Mouse (Mus musculus) megakaryocyte, embryonic 14.5 days (primary cell): ENCODE data around the gene Exoc4. TPM values are rescaled to one million over a fixed set of nuclear protein-coding genes. Genes with fewer than 3 reads are reported as not detected.

Experiments used
- H3K27me3 ChIP-seq: replicated peaks from 2 replicates; pipeline ENCODE3; 2012; ENCODE audit warnings: inconsistent platforms
- H3K36me3 ChIP-seq: replicated peaks from 2 replicates; pipeline ENCODE3; 2012; ENCODE audit warnings: low read length, inconsistent platforms, mixed read lengths
- H3K4me1 ChIP-seq: 2 replicates; pipeline ENCODE4 v1.6.1; 2012; ENCODE audit warnings: inconsistent platforms
- H3K4me3 ChIP-seq: replicated peaks from 2 replicates; pipeline ENCODE3; 2012; ENCODE audit warnings: moderate library complexity, mild to moderate bottlenecking, inconsistent platforms
- H3K9me3 ChIP-seq: 2 replicates; pipeline ENCODE4 v1.6.1; 2012; ENCODE audit warnings: inconsistent platforms
- FLI1 ChIP-seq: IDR thresholded peaks from 2 replicates; pipeline ENCODE4 v1.6.1; 2012; ENCODE audit warnings: low read length, inconsistent platforms, mixed read lengths
- GATA1 ChIP-seq: IDR thresholded peaks from 3 replicates; pipeline ENCODE4 v1.6.1; 2012; ENCODE audit warnings: mixed read lengths, low read length, inconsistent platforms, borderline replicate concordance
- polyA plus RNA-seq: library from polyadenylated mRNA; stranded (reverse); fragments of >175 nt; gene quantifications from 2 replicates; pipeline ENCODE4 v1.2.3, GENCODE M21; 2012; ENCODE audit warnings: low replicate concordance; ENCODE audit not compliant: insufficient read depth

Gene Exoc4
- polyA plus RNA-seq, 1 experiment, result 8.4 TPM

- Histone ChIP-seq H3K27me3 (no peaks in the 10 kb centered on the region), H3K4me1 (peaks cover 10% of the 10 kb centered on the region), H3K9me3 (no peaks in the 10 kb centered on the region), H3K36me3 (peaks cover 46% of the 10 kb centered on the region), H3K4me3 (no peak overlapping the region)
- no peak for TF ChIP-seq FLI1
- TF ChIP-seq GATA1, result no peak
These were observed 676.0 kb downstream of the Exoc4 start for GRCm38 (mm10) chr6:33924888-33925287.

GRCm38 (mm10) chr6:33929342-33930086 is 680.6 kb downstream of the Exoc4 start:
- Histone ChIP-seq H3K4me3 (peak overlapping the region; percentile 28), H3K36me3 (peaks cover 10% of the 10 kb centered on the region), H3K9me3 (no peaks in the 10 kb centered on the region), H3K4me1 (peaks cover 11% of the 10 kb centered on the region), H3K27me3 (no peaks in the 10 kb centered on the region)
- no peak for TF ChIP-seq FLI1
- TF ChIP-seq GATA1, result no peak

DNA sequence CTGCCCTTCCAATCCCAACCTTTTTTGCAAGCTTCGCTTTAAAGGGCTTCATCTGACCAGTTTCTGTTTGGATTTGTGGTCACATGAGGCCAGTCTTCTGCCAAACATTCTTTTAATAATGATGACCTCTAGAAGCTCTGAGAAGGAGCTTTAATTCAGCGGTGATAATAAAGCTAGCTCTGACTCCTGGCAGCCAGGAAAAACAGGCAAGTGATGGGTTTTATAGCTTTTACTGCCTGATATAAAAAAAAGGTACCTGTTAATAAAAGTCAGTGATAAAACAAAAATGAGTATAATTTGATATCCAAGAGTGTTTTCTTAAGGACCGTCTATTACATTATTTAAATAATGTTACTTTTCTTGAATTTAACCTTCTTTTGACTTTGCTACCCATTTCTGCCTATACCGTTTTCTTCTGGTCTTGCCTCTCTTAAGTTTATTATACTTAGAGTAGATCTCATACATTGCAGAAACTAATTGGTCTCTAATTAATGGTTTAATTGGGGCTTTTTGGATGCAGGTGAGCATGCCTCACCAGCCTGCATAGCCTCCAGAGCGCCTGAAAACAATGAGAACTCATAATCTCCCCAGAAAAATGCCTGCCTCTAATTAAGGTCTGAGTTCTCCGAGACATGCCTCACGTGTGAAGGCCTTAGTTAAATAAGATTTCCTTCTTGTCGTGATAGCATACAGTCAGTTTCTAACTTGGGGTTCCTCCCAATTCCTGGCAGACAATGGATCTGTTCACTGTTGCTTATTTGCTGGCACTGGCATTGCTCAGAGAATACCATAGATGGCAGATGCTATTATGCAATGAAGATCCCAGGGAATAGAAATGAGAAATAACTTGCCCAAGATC is 681.4 kb downstream of the Exoc4 start:
- TF ChIP-seq FLI1 (no peak), GATA1 (no peak)
- Histone ChIP-seq H3K27me3 (no peaks in the 10 kb centered on the region), H3K4me1 (peaks cover 11% of the 10 kb centered on the region), H3K4me3 (peak overlapping the region; percentile 28), H3K36me3 (peaks cover 5% of the 10 kb centered on the region), H3K9me3 (no peaks in the 10 kb centered on the region)

- peaks cover 4% of the 10 kb centered on the region for H3K4me1 ChIP-seq
- H3K4me3 ChIP-seq, result no peak overlapping the region
- H3K27me3 ChIP-seq, result no peaks in the 10 kb centered on the region
- H3K36me3 ChIP-seq, result peaks cover 6% of the 10 kb centered on the region
- H3K9me3 ChIP-seq, result no peaks in the 10 kb centered on the region
- TF ChIP-seq FLI1, result no peak
- TF ChIP-seq GATA1, result no peak
These were observed 689.0 kb downstream of the Exoc4 start for GRCm38 (mm10) chr6:33937906-33938305.

DNA sequence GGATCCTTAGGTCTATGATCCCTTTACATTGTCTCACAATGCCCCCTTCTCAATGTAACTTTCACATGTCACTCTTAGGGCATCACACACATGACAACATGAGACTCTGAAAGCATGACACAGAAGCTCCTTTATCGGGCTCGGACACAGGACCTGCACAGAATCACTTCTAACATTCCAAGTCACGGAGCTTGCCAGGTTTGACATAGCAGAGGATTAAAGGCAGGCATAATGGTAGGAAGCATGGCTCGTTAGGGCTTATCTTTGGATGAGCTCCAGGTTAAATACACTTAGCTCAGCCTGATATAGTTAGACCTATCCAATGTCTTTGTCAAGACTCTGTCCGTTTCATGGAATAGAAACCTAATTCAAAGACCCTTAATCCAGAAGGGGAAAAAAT is 690.3 kb downstream of the Exoc4 start:
- TF ChIP-seq FLI1 (no peak), GATA1 (no peak)
- H3K9me3 ChIP-seq, result no peaks in the 10 kb centered on the region
- H3K27me3 ChIP-seq, result no peaks in the 10 kb centered on the region
- peaks cover 6% of the 10 kb centered on the region for H3K36me3 ChIP-seq
- H3K4me3 ChIP-seq, result no peak overlapping the region
- peaks cover 4% of the 10 kb centered on the region for H3K4me1 ChIP-seq

GRCm38 (mm10) chr6:33946911-33947489 is 698.1 kb downstream of the Exoc4 start:
- Histone ChIP-seq H3K27me3 (no peaks in the 10 kb centered on the region), H3K4me3 (no peak overlapping the region), H3K36me3 (peaks cover 10% of the 10 kb centered on the region), H3K9me3 (no peaks in the 10 kb centered on the region), H3K4me1 (peaks cover 2% of the 10 kb centered on the region; the same call in 1 of the 2 replicates)
- TF ChIP-seq FLI1, result no peak
- TF ChIP-seq GATA1, result no peak

GRCm38 (mm10) chr6:33950113-33950512 is 701.2 kb downstream of the Exoc4 start:
- H3K4me3 ChIP-seq, result no peak overlapping the region
- H3K27me3 ChIP-seq, result no peaks in the 10 kb centered on the region
- H3K36me3 ChIP-seq, result peaks cover 10% of the 10 kb centered on the region
- H3K9me3 ChIP-seq, result no peaks in the 10 kb centered on the region
- TF ChIP-seq GATA1, result no peak
- no peak for TF ChIP-seq FLI1
- H3K4me1 ChIP-seq, result peaks cover 2% of the 10 kb centered on the region; the same call in 1 of the 2 replicates

DNA sequence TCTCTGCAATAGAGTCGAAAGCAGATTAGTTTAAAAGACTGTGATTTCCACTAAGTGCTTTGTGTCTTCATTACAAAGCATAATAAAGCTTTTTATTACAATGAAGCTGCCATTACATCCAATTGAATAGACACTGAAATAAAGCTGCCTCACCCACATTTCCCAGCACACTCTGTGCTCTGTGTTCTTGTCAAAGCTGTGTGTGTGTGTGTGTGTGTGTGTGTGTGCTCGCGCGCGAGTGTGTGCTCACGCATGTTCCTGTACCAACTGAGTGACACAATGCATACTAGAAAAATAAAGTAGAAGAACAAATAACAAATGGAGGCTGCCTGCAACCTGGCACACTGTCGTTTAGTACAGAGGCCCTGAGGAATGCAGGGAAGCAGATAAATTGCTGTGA is 706.6 kb downstream of the Exoc4 start:
- Histone ChIP-seq H3K4me1 (peaks cover 3% of the 10 kb centered on the region; the same call in 1 of the 2 replicates), H3K27me3 (no peaks in the 10 kb centered on the region), H3K36me3 (peaks cover 3% of the 10 kb centered on the region), H3K4me3 (no peak overlapping the region), H3K9me3 (no peaks in the 10 kb centered on the region)
- TF ChIP-seq GATA1 (no peak), FLI1 (no peak)

DNA sequence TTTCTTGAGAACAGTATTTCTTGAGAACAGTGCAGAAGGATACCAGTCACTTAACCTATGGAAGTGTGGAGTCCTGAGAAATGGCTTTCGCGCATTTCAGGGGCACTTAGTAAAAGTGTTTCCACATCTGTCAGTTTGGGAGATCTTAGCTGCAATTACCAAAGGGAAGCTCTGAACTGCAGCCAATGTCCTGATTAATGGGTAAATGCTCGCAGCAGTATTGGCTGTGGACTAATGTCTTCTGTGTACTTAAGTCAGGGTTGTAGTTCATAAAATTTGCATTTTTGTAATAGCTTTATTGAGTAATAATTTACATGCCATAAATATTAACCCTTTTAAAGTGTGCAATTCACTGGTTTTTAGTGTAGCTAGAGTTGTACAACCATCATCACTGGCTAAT is 709.4 kb downstream of the Exoc4 start:
- Histone ChIP-seq H3K36me3 (no peaks in the 10 kb centered on the region), H3K4me1 (peaks cover 7% of the 10 kb centered on the region; the same call in 1 of the 2 replicates), H3K9me3 (no peaks in the 10 kb centered on the region), H3K27me3 (no peaks in the 10 kb centered on the region), H3K4me3 (no peak overlapping the region)
- TF ChIP-seq FLI1 (no peak), GATA1 (no peak)
